Mouse (Mus musculus) R1 (cell line): ENCODE measurements at regions not wholly inside any gene's neighbourhood (a gene's known extent, or its start where the extent isn't known, plus 50 kb on each side); places are given as distances from the start of the nearest gene placed in this dataset.

ENCODE experiments used
- DNase-seq: peaks from one replicate; pipeline ENCODE4 v3.0.0-alpha.2; 2018; ENCODE audit warnings: low read depth, low spot score

DNA sequence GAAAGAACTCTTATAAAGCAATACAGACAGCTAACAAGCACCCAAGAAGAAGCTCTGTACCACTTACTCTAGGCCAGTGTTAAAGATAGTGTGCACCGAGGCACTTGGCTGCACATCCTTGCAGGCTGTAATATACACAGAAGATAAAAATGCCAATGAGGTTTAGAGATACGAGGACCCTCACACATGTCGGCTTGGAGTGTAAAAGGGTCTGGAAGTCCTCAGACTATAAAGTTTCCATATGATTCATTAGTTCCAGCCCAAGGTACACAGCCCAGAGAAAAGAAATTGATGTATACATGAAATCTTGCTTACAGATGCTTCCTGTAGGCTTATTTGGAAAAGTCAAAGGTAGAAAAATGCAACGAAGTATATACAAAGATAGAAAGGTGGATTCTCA, 800.3 kb upstream of the Lrrc6 start:
- DNase-seq: no peak

DNA sequence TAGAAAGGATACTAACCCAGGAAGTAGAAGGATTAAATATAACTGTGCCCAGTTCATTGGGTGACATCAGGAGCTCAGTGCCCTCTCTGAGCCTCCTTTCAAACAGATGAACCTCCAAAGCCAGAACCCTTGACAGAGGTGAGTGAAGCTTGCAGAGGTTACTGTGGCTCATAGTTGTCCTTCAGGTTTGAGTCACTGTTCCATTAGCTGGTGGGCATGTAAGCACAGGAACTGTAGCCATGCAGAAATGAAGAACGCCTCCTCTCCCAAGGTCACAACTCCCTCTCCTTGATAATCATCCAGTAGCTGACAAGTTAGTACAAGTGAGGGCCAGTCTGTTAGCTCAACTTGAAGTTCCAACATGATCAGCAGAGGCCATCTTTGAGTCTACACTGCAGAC, 794.1 kb upstream of the Lrrc6 start:
- DNase-seq: no peak

DNA sequence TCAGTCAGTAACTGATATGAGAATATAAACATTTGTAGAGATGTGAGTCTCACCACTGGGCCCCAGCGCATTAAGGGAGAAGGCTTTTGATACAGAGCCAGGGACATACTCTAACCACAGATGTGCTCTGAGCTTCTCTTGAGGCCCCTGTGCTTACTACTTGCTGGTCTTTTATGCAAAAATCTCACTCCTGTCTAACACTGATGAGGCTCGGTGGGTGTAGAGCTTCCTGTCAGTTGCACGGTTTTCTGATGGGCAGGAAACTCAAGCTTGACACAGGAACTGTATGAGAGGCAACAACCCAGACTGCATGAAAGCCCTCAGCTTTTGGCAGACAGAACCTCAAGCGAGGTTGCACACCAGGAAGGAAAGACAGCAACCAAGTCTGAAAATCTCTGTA, 789.0 kb upstream of the Lrrc6 start:
- no peak for DNase-seq

DNA sequence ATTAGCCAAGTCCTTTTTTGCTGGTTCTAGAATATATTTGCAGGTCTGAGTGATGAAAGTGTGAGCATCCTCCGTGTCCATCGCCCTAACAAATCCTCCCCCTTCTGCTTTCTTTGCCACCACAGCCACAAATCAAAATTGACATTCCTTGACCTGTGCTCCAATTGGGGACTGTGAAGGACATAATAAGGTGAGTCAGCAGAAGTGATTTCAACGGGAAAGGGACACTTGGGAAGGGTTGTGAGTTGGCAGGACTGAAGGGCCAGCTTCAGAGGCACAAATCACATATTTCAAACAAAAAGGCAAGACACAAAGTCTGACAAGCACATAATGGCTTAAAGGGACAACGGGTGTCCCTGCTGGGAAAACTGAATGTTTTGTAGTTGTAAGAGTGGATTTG, 784.2 kb upstream of the Lrrc6 start:
- no peak for DNase-seq

DNA sequence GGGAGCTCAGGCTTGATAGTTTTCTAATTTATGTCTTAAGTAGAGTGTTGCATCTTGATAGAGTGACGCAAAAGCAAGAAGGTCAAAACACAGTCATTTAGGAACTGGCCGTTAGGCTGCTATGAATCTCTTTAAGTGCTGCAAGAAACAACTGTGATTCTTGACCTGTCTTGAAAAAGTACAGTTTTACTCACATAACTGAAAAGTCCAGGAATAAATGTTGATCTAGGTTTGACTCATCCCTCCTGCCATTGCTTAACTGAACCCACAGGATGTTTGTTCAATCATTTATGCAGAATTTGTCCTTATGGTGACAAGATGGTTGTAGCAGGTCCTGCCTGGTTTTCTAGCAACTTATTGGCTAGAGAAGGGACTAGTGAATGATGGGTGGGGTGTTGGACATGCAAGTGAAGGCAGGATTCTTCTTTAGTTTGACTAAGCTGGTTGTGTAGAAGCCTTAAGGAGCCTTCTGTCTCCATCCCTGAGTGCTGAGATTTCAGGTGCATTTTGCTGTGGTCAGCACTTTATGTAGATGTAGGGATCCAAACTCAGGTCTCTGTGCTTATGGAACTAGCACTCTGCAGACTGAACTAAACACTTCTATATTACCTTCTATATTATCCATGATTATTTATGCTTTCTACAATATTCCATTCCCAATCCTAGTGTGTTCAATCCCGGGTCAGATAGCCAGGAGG, 782.7 kb upstream of the Lrrc6 start:
- no peak for DNase-seq

DNA sequence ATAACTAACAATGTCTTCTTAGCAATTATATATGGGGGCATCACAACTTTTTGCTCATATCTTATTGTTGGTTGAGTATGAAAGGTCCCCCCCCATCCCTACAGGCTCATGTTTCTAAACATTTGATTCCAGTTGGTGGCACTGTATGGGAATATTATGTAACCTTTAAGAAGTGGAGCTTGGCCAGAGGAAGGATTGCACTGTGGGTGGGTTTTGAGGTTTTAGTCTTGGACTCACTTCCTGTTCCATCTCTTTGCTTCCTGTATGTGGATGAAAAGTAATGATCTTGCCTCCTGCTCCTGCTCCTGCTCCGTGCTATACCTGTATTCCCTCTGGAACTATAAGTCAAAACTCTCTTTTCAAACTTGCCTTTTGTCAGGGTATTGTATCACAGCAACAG, 778.2 kb upstream of the Lrrc6 start:
- DNase-seq: no peak

DNA sequence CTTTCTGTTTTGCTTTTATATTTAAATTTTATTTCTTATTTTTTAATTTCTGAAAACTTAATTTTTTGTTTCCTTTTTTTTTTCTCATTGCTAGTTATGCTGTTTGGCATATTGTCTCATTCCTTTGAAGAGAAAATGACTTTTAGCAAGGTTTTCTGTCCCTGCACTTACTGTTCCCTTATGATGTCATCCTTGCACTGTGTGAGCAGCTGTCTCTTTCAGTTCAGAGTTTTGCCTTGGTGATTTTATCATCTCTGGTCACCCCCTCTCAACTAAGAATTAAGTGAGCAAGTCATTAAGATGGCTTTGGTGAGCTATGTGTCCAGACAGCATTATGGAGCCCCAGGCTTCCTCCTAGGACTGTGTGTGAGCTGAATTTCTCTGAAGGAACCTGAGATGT, 774.3 kb upstream of the Lrrc6 start:
- no peak for DNase-seq

DNA sequence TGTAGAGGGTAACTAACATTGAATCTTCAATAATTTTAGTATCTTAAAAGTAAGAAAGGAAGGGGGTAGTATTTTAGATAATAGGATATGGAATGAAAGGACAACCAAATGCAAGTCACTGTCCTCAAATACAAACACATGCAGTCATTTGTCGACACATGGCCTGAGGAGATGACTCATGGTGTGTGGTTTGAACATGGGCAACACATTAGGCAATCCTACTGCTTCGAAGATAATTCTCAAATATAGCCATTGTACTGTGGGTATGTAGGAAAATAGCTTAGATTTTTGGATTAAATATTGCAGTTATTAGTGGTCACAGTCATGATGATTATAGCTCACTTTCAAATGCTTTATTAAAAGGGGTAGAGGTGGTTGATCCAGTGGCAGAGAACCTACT, 771.7 kb upstream of the Lrrc6 start:
- DNase-seq: peak; percentile 4

DNA sequence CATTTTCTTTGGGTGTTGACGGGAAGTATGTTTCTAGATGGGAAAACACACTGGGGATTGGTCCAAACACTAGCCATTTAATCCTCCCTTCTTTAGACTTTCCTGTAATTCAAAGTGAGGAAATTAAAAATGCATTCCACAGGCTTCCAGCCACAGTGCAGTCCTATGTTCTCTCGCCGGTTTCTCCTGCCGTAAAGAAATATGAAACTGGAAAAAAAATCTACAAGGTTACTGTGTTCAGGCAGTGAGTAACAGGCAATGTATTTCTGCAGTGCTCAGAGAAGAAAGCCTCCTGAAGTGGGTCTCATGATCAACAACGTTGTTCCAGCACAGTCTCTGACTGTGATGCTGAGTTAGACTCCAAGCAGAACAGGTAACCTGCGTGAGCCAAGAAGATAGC, 763.0 kb upstream of the Lrrc6 start:
- DNase-seq: no peak

DNA sequence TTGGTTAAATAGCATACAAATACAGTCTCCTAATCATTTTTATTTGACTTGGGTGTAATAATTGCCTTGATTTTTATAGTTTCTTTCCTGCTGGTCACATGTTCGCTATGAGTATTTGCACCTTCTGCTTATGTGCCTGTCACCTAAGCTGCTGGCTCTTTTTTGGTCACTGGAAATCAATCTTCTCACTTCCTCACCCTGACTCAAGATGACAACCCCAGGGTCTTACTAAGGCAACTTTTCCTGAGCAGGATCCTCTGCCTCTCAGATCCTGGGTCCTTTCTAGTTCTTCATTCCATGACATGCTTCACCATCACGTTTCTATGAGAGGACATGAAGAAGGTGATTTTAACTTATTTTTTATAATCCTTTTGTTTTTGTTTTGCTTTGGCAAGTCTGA, 762.6 kb upstream of the Lrrc6 start:
- DNase-seq: no peak

DNA sequence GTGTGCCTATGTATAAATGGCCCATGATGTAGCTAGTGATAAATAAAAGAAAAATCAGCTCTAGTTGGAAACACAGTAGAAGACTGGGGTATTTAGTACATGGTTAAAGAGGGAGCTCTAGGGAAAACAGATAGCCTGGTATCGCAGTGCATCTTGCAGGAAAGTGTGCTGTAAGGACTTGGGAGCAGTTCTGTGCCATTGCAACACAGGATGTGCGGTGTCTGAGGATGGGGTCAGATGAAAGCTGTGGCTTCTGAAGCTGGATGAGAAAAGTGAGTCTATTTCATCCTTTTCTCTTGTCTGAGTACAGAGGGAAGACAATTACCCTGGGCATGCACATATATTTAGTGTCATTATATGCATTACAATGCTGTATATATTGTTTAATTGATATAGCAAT, 761.6 kb upstream of the Lrrc6 start:
- DNase-seq: no peak

DNA sequence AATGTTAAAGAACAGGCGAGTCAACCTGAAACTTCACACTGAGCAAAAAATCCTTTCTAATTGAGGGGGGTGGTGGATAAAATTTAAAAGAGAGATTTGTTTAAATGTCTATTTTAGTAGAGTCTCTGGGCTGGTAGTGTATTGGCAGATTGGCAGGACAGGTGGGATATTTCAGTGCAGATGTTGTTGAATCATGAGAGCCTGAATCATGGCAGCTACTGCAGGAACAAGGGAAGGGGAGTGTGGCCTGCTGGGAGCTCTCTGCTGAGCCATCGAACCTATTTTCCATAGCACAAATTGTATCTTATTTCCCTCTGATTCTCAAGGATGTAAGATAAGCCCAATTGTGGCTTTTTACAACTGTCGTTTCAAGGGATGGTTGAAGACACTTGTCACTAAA, 760.0 kb upstream of the Lrrc6 start:
- no peak for DNase-seq

DNA sequence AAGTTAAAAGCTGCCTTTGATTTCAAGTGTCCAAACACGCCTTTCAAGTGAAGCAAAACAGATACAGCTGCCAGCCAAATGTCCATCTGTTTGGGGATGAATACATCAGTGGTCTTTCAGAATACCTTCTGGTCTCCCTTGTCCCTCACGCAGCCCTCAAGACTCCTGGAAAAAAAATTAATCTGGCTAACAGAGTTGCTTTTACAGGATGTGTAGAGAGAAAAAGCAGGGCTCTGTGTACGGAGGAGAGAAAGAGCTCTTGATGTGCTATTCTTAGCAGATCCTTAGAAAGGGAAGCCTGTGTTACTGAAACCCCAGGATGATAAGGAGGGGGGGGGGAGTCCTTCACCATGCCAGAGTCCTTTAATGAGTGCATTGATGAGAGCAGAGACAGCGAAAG, 748.4 kb upstream of the Lrrc6 start:
- DNase-seq: no peak

DNA sequence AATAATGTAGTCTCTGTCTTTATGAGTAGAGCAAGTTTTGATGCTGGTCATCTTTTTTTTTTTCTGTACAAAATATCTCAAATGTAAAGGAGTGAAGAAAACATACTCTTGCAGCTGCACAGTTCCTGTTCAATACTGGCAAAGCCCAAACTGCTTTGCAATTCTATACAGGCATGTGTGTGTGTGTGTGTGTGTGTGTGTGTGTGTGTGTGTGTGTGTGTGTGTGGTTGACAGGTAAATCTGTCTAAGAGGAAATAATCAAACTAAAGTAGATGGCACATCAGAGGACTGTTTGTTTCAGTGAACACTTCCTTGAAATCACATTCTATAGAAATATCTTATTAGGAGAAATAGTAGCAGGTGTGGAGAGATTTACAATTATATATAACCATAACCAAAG, 747.8 kb upstream of the Lrrc6 start:
- DNase-seq: no peak

DNA sequence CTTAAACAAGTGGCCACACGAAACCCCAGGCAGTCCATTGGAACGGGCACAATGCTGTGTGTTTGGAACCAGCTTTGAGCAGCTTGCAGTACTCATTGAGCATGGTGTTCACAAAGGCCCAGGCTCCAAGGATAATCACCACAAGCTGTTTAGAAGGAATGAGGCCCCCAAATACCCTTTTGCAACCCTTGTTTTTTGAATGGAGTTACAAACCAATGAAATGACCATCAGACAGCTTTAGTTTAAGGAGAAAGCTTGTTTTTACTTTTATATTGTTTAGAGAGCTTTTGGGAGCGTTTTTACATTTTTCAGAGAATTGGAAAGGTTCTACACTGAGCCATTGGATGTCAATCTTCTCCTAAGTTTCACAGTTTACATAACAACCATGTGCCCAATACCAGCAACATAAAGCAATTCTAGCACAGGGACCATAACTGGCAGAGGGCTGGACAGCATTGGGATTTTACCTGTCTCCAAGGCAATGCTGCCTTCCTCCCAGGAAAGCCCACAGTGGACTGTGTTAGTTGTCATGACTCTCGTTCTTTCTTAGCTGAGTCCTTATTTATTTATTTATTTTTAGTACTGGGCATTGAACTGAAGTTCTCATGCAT, 745.1 kb upstream of the Lrrc6 start:
- DNase-seq: no peak

DNA sequence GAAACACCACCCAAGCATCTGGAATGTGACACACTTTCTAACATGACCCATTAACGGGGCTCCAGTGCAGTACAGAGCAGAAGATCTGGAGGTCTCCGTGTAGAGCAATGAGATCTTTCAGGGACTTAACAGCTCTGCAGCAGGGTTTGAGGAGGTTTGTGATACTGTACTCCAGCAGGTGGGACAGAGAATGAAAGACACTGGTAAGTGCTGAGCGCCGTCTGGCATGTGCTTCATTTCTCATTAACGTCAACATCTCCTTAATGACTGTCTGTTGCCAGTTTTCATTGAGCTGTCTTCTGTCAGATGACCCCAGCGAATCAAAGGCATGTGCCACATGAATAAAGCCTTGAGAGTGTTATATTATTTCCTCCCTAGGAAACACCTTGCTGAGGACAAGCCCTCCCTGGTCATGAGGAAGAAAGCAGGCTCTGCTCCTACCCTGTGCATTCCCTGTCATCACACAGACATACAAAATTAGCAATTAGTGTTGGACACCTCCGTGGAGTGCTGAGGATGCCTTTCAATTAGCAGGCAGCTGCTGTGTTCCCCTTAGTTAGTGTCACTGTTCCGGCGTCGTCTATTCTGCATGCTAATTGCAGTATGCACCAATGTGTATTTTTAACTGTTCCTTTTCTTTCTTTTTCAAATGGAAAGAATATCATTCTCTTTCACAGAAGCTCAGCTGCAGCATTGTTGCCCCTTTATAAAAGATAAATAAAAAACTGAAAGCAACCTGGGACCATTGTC, 744.4 kb upstream of the Lrrc6 start:
- DNase-seq: no peak

DNA sequence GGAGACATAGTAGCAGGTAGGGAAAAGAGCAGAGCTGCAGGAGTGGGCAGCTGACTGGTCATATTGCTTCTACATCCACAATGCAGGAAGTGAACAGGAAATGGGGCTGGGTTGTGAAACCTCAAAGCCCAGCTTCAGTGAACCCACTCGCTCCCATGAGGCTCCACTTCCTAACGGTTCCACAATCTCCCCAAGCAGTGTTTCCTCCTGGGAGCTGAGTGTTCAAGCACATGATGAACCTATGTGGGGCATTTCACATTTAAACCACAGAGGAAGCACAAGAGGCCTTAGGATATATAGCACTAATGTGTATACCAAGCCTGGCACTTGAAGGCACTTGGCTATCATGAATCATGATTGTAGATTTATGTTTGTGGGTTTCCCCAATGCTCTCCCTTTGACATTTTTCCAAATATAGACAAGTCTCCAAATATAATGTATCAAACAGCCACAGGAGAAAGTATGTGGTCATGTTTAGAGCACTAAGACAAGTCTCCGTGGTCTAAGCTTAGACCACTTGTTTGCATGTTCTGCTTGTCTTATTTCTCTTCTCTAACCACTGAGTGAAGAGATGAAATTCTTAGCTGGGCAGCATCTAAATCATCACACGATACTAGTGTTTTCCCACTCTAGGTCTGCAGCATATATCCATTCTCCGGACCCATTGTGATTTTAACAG, 734.5 kb upstream of the Lrrc6 start:
- no peak for DNase-seq

DNA sequence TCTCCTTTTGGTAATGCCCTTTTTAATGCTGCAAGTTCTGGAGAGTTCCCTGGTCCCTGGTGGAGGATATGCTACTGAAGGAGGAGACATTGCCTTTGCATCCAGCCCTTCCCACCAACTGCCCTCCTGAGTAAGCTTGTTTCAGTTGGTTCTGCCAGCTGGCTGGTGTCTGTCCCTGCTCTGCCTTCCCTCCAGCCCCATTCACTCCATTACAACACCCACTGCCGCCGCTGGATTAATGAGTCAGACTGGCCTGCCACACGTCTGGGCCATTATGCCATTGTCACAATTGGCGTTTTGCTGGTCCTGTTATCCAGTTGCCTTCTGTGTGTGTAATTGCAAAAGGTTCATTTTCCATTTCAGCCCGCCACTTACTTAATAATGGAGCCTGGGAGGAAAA, 728.6 kb upstream of the Lrrc6 start:
- peak; percentile 1 for DNase-seq

DNA sequence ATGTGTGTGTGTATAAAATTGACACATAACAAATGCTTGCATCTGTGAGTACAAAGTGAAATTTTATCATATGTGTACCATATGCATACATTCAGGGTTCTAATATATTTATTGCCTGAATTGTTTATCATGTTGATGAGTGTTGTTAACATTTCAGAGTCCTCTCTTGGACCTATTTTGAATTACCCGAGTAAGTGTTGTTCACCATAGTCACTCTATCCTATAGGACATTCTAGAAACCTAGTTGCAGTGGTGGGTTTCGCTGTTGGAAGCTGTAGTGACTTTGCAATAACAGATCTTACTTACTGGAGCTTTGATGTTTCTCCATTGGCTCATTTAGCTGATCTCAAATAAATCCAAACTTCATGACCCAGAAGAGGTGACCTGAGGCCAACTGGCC, 727.9 kb upstream of the Lrrc6 start:
- DNase-seq: no peak

DNA sequence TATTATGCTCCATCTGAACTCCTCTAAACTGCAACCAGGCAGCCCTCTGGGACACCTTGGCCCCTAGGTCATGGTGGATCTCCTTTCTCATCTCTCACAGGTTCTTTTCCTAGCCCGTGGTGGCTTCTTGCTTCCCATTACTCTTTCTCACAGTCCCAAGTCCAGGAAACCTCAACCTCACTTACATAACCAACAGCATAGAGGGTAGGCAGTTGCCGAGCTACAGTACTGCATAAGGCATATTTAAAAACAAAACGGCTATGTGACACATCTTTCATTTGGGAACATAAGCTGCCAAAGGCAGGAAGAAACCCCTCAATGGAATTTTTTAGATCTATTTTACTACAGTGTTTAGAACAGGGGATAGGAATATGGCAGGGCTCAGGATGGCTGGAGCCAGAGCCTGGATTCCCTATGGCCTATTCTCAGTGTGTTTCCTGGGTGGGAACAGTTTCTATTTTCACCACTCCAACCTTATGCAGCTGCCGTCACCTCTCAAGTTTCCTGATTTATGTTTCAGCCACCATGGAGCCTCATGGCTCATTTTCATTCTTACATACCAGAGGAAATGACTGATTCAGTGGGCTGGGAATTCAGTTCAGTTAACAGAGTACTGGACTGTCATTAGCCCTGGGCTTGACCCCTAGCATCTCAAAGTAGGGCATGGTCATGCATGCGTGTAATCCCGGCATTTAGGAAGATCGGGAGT, 726.9 kb upstream of the Lrrc6 start:
- no peak for DNase-seq

DNA sequence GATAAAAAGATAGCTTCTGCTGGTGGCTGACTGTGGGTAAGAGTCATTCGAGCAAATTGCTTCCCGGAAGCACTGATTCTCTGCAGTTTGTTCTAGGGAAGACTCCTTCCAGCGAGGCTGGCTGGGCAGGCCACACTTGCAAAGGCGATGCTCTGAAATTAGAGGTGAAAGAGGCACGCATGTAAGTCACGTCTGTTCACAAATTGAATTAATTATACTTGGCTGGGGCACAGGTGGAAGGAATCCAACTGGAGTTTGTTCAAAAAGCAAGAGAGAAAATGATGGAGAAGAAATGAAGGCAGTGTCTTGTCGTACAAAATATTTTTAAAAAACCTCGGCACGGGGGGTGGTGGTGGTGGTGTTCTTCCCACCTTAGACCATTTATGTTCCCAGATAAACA, 726.2 kb upstream of the Lrrc6 start:
- no peak for DNase-seq
